Mouse (Mus musculus) ES-E14 (cell line): ENCODE measurements around the gene Ube2h. TPM values are rescaled to one million over a fixed set of nuclear protein-coding genes. Genes with fewer than 3 reads are reported as not detected.

Source experiments
- DNase-seq: peaks from one replicate; pipeline ENCODE4 v3.0.0-alpha.2; 2013; ENCODE audit warnings: low read depth, low spot score
- H3K27ac ChIP-seq: 2 replicates; pipeline ENCODE4 v1.5.1; 2012; ENCODE audit warnings: low read depth, mild to moderate bottlenecking, low read length, moderate library complexity, mixed read lengths; ENCODE audit not compliant: poor library complexity, insufficient read depth, severe bottlenecking
- H3K36me3 ChIP-seq: 2 replicates; pipeline ENCODE4 v1.6.1; 2012; ENCODE audit warnings: mild to moderate bottlenecking, low read length, moderate library complexity, mixed read lengths; ENCODE audit not compliant: control insufficient read depth, poor library complexity, insufficient read depth, severe bottlenecking
- H3K4me1 ChIP-seq, 2 experiments: fragments of 150-350 bp in 1 of 2; sonication (generic) in 1 of 2; 2 replicates each; pipeline ENCODE4 v1.6.1; 2012; ENCODE audit warnings: low read length in 2 of 2, mild to moderate bottlenecking in 1 of 2, mixed read lengths in 1 of 2; ENCODE audit not compliant: control insufficient read depth in 2 of 2, insufficient read depth in 2 of 2, poor library complexity in 1 of 2
- H3K4me3 ChIP-seq, 2 experiments: fragments of 150-350 bp in 1 of 2; sonication (generic) in 1 of 2; 2 replicates each; pipeline ENCODE4 v1.5.1; 2012; ENCODE audit warnings: low read length in 2 of 2, low read depth in 1 of 2, mild to moderate bottlenecking in 1 of 2, mixed read lengths in 1 of 2; ENCODE audit not compliant: insufficient read depth in 1 of 2, poor library complexity in 1 of 2, severe bottlenecking in 1 of 2
- H3K9ac ChIP-seq: 2 replicates; pipeline ENCODE4 v1.6.1; 2012; ENCODE audit warnings: low read depth, mild to moderate bottlenecking, low read length, mixed read lengths; ENCODE audit not compliant: poor library complexity, insufficient read depth, severe bottlenecking
- H3K9me3 ChIP-seq: fragments of 150-350 bp; sonication (generic); 2 replicates; pipeline ENCODE4 v1.6.1; 2012; ENCODE audit warnings: low read depth, mild to moderate bottlenecking, low read length; ENCODE audit not compliant: control insufficient read depth, insufficient read depth
- CHD2 ChIP-seq: IDR thresholded peaks from 2 replicates; pipeline ENCODE4 v1.6.1; 2014; ENCODE audit warnings: mild to moderate bottlenecking, low read depth, low read length, inconsistent platforms
- HCFC1 ChIP-seq: IDR thresholded peaks from 2 replicates; pipeline ENCODE4 v1.6.1; 2012; ENCODE audit warnings: low read length, inconsistent platforms, borderline replicate concordance; ENCODE audit not compliant: insufficient read depth
- MAFK ChIP-seq: IDR thresholded peaks from 2 replicates; pipeline ENCODE4 v1.6.1; 2014; ENCODE audit warnings: mild to moderate bottlenecking, low read depth, low read length, inconsistent platforms; ENCODE audit not compliant: insufficient read depth
- ZC3H11A ChIP-seq: IDR thresholded peaks from 2 replicates; pipeline ENCODE4 v1.6.1; 2012; ENCODE audit warnings: low read depth, mild to moderate bottlenecking, inconsistent platforms, low read length, borderline replicate concordance
- ZNF384 ChIP-seq: IDR thresholded peaks from 2 replicates; pipeline ENCODE4 v1.6.1; 2012; ENCODE audit warnings: low read depth, low read length, inconsistent platforms
- in situ Hi-C, 2 experiments: fragments of 600-800 bp; cut with MboI; formaldehyde crosslinking; loops; one replicate each; pipeline ENCODE4 v1.15.1; 2025; ENCODE audit warnings: low sequenced_read_pairs in 2 of 2, inconsistent platforms in 1 of 2; ENCODE audit not compliant: unreplicated experiment in 2 of 2
- total RNA-seq: library from RNA; depleted of rRNA; stranded (reverse); fragments of 300-350 nt; gene quantifications from 2 replicates; pipeline ENCODE4 v1.2.3, GENCODE M21; 2012

The Ube2h gene
- total RNA-seq, 1 experiment, result 16.6 TPM

GRCm38 (mm10) chr6:30284177-30284576, 20.2 kb downstream of the Ube2h start:
- Histone ChIP-seq H3K27ac (no peak overlapping the region), H3K4me1 (no peaks in the 10 kb centered on the region; a peak in 1 of 4 replicates), H3K4me3 (no peak overlapping the region), H3K36me3 (peaks cover 4% of the 10 kb centered on the region; the same call in 1 of the 2 replicates), H3K9me3 (no peaks in the 10 kb centered on the region), H3K9ac (no peak overlapping the region)
- TF ChIP-seq HCFC1, result no peak
- TF ChIP-seq ZNF384, result no peak
- no peak for TF ChIP-seq ZC3H11A
- no peak for TF ChIP-seq CHD2
- no peak for TF ChIP-seq MAFK
- no peak for DNase-seq
- in situ Hi-C loops, result no loop called here

DNA sequence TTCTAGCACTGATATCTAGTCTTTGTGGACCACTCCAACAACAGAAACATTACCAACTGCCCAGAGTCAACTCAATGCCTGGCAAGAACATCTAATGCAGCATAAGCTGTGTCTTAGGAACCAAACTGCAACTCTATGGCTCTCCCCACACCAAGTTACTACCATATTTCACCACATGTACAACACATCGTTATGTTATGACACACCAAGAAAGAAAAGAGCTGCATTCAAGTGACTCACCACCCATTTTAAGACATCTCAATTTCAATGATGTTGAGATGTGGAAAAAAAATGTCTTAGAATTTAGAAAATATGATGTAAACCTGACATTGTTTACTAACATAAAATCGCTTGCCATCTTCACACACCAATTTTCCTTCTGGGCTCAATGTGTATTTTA, 22.0 kb downstream of the Ube2h start:
- Histone ChIP-seq H3K4me3 (no peak overlapping the region), H3K27ac (no peak overlapping the region), H3K9me3 (no peaks in the 10 kb centered on the region), H3K4me1 (no peaks in the 10 kb centered on the region), H3K9ac (no peak overlapping the region), H3K36me3 (0 out of 2 replicates have a peak, but pooled peaks cover 2% of the 10 kb centered on the region)
- in situ Hi-C loops, result no loop called here
- no peak for DNase-seq
- TF ChIP-seq ZC3H11A (no peak), CHD2 (no peak), ZNF384 (no peak), HCFC1 (no peak), MAFK (no peak)

- H3K27ac ChIP-seq, result no peak overlapping the region
- H3K9me3 ChIP-seq, result no peaks in the 10 kb centered on the region
- TF ChIP-seq ZC3H11A (0 out of 2 replicates have a peak, but pooled peaks have one; percentile 47), CHD2 (no peak)
- DNase-seq, result no peak
- H3K4me1 ChIP-seq, result peaks cover 2 to 7% of the 10 kb centered on the region in 2 experiments; a peak in 2 of 4 replicates
- 0 out of 2 replicates have a peak, but pooled peaks cover 2% of the 10 kb centered on the region for H3K36me3 ChIP-seq
- H3K4me3 ChIP-seq, result no peak overlapping the region
- no peak overlapping the region for H3K9ac ChIP-seq
- in situ Hi-C loops, result no loop called here
These were observed 26.0 kb downstream of the Ube2h start for GRCm38 (mm10) chr6:30278374-30278773.

- no peaks in the 10 kb centered on the region for H3K9me3 ChIP-seq
- in situ Hi-C loops, result no loop called here
- TF ChIP-seq ZC3H11A (no peak), MAFK (no peak), ZNF384 (no peak), CHD2 (no peak), HCFC1 (no peak)
- H3K4me1 ChIP-seq, result peaks cover 9 to 11% of the 10 kb centered on the region in 2 experiments; a peak in 3 of 4 replicates
- H3K9ac ChIP-seq, result no peak overlapping the region
- DNase-seq, result no peak
- 0 out of 2 replicates have a peak, but pooled peaks cover 2% of the 10 kb centered on the region for H3K36me3 ChIP-seq
- H3K27ac ChIP-seq, result no peak overlapping the region
- no peak overlapping the region for H3K4me3 ChIP-seq
These were observed 27.5 kb downstream of the Ube2h start for GRCm38 (mm10) chr6:30276882-30277281.

DNA sequence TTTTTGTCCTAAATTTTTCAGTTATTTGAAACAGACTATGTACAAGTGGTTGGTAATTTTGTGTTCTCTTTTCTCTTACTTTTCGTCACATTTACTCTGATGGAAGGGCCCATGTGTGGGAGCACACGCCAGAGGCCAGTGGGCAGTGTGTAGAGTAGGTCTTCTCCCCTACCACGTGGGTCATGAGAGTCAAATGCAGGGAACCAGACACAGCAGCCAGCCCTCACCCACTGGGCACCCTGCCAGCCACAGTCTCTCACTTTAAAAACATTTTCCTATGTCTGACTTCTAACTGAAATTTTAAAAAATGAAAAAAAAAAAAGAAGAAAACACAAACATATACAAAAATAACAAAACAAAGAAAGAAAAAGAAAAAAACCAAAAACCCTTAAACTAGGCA, 28.0 kb downstream of the Ube2h start:
- no peak overlapping the region for H3K27ac ChIP-seq
- in situ Hi-C loops, result no loop called here
- no peak for DNase-seq
- H3K4me3 ChIP-seq, result no peak overlapping the region
- peaks cover 12 to 14% of the 10 kb centered on the region in 2 experiments for H3K4me1 ChIP-seq
- TF ChIP-seq ZC3H11A (no peak), MAFK (no peak), CHD2 (no peak), ZNF384 (no peak), HCFC1 (no peak)
- no peak overlapping the region for H3K9ac ChIP-seq
- H3K36me3 ChIP-seq, result 0 out of 2 replicates have a peak, but pooled peaks cover 2% of the 10 kb centered on the region
- no peaks in the 10 kb centered on the region for H3K9me3 ChIP-seq
